Mouse (Mus musculus): Measurements from ENCODE around the gene Mrps12. TPM values are rescaled to one million over a fixed set of nuclear protein-coding genes. Genes with fewer than 3 reads are reported as not detected.
"Not testable (repeated sequence)": the region's sequence is repeated elsewhere in the genome, so short reads cannot be mapped to it uniquely, and the experiment has no call there.

Mrps12 gene
- polyA plus RNA-seq, 1 experiment, result 113 TPM

DNA sequence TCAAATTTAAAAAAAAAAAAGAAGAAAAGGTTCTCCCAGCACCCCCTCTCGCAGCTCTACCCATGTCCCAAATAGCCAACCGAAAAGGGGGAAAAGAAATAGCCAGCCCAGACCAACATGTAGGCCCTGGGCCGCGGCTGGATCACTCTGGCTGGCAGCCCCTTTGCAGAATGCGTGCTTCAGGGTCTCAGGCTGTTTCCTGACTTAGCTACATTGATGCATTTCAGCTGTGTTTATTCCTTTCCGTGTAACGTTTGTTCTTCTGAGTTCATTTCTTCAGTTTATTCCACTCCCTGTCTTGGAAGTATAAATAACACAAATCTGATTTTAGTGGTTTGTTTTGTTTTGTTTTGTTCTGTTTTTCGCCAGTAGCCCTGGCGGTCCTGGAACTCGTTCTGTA, 23.9 kb downstream of the Mrps12 start:
- peaks cover 3% of the 10 kb centered on the region; the same call in 1 of the 2 replicates for H3K4me1 ChIP-seq (ENCODE audit: control insufficient read depth, insufficient read depth, low read length)
- TF ChIP-seq CTCF (IDR thresholded peaks at IDR 0.05; ENCODE audit: borderline replicate concordance, insufficient read depth, low read depth, low read length) (no peak), POLR2A (IDR thresholded peaks at IDR 0.05; ENCODE audit: borderline replicate concordance, insufficient read depth, low read length) (no peak)
- H3K27me3 ChIP-seq (ENCODE audit: control insufficient read depth, insufficient read depth, low read length), result no peaks in the 10 kb centered on the region
- DNase-seq, result no peak
- H3K4me3 ChIP-seq (replicated peaks; ENCODE audit: insufficient read depth, low read depth, low read length), result no peak overlapping the region
- H3K27ac ChIP-seq (ENCODE audit: insufficient read depth, low read length), result no peak overlapping the region
- WGBS, result 93% methylated on average over 10 of the region's 10 CpGs

DNA sequence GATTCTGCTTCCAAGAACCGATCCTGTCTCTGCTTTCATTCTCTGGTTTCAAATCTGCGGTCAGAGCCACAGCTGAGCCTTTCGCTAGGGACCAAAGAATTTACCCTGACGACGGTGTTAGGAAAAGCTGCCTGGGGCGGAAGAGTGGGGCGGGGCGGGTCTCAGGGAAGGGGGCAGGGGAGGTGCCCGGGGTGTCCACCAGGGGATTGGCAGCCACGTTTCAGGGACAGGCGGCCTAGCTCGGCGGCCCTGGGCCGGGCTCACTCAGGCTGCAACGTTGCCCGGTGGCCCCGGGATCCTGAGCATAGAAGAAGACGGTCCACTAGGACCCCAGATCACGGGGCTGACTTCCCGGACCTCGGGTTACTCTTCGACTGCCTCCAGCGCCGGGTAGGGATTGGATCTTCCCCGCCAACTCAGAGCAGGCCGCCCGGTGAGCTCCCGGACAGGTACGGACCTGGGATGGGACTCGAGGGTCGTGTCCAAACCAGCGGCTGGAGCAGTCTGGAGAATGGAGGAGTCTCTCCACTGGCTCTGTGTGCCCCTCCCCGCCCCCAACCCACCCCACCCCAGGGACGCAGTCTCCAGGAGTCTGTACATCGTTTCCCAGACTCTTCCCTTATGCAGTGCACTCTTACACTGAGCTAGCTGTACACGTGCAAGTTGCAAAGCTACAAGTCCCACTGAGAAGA, 24.9 kb downstream of the Mrps12 start, which contains the start of gene Fbxo17:
Gene Fbxo17, plus strand, starts transcription at position 215 of the 692 bp plus-strand sequence.
- no peak within 1 kb of the TSS for H3K27ac ChIP-seq (ENCODE audit: insufficient read depth, low read length)

DNA sequence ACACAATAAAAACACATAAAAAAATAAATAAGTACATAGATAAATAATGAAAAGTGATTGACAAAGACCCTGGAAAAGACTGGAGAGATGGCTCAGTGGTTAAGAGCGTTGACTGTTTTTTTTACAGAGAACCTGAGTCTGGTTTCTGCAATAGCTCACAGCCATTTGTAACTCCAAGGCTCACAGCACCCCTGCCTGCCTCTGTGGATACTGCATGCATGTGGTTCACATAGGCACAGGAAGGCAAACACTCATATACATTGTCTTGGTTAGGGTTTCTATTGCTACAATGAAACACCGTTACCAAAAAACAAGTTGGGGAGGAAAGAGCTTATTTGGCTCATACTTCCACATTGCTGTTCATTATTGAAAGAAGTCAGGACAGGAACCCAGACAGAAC, 26.0 kb downstream of the Mrps12 start:
- TF ChIP-seq CTCF (IDR thresholded peaks at IDR 0.05; ENCODE audit: borderline replicate concordance, insufficient read depth, low read depth, low read length) (no peak), POLR2A (IDR thresholded peaks at IDR 0.05; ENCODE audit: borderline replicate concordance, insufficient read depth, low read length) (no peak)
- 98% methylated on average over 2 of the region's 2 CpGs for WGBS
- DNase-seq, result no peak
- no peak overlapping the region for H3K4me3 ChIP-seq (replicated peaks; ENCODE audit: insufficient read depth, low read depth, low read length)
- H3K4me1 ChIP-seq (ENCODE audit: control insufficient read depth, insufficient read depth, low read length), result no peaks in the 10 kb centered on the region
- no peaks in the 10 kb centered on the region for H3K27me3 ChIP-seq (ENCODE audit: control insufficient read depth, insufficient read depth, low read length)
- no peak overlapping the region for H3K27ac ChIP-seq (ENCODE audit: insufficient read depth, low read length)

More for the DNA sequence above, 24.9 kb downstream of the Mrps12 start, which contains the start of gene Fbxo17:
- Histone ChIP-seq H3K27me3 (ENCODE audit: control insufficient read depth, insufficient read depth, low read length) (no peaks in the 10 kb centered on the region), H3K4me3 (replicated peaks; ENCODE audit: insufficient read depth, low read depth, low read length) (peak within 1 kb of the TSS; percentile 60), H3K4me1 (ENCODE audit: control insufficient read depth, insufficient read depth, low read length) (peaks cover 3% of the 10 kb centered on the region; the same call in 1 of the 2 replicates)
- WGBS, result 3% methylated on average over 36 of the region's 36 CpGs
- DNase-seq, result peak; percentile 50 to 67
- TF ChIP-seq CTCF (IDR thresholded peaks at IDR 0.05; ENCODE audit: borderline replicate concordance, insufficient read depth, low read depth, low read length) (no peak), POLR2A (IDR thresholded peaks at IDR 0.05; ENCODE audit: borderline replicate concordance, insufficient read depth, low read length) (no peak)

- H3K27ac ChIP-seq (ENCODE audit: insufficient read depth, low read length), result no peak overlapping the region
- no peak for DNase-seq
- TF ChIP-seq CTCF (IDR thresholded peaks at IDR 0.05; ENCODE audit: borderline replicate concordance, insufficient read depth, low read depth, low read length) (no peak), POLR2A (IDR thresholded peaks at IDR 0.05; ENCODE audit: borderline replicate concordance, insufficient read depth, low read length) (no peak)
- 91% methylated on average over 5 of the region's 5 CpGs for WGBS
- H3K4me1 ChIP-seq (ENCODE audit: control insufficient read depth, insufficient read depth, low read length), result no peaks in the 10 kb centered on the region
- H3K4me3 ChIP-seq (replicated peaks; ENCODE audit: insufficient read depth, low read depth, low read length), result no peak overlapping the region
- no peaks in the 10 kb centered on the region; the same call in 1 of the 2 replicates for H3K27me3 ChIP-seq (ENCODE audit: control insufficient read depth, insufficient read depth, low read length)
Measured at GRCm38 (mm10) chr7:28714667-28715066, 27.0 kb downstream of the Mrps12 start.

DNA sequence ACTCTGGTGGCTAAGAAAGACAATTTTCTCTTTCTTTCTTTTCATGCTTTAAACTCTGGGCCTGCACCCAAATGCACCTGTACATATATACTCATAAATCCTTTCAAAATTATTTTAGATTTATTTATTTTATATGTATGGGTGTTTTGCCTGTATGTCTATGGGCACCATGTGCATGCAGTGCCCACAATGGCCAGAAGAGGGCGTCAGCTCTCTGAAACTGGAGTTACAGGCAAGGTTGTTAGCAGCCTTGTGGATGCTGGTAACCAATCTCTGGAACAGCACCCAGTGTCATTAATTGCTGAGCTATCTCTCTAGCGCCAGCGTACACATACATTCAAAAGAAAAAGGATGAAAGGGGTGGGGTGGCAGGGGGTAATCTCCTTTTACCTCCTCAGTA, 30.7 kb downstream of the Mrps12 start:
- no peak overlapping the region for H3K4me3 ChIP-seq (replicated peaks; ENCODE audit: insufficient read depth, low read depth, low read length)
- WGBS, result 66% methylated on average over 3 of the region's 3 CpGs
- TF ChIP-seq CTCF (IDR thresholded peaks at IDR 0.05; ENCODE audit: borderline replicate concordance, insufficient read depth, low read depth, low read length), result no peak
- no peak for TF ChIP-seq POLR2A (IDR thresholded peaks at IDR 0.05; ENCODE audit: borderline replicate concordance, insufficient read depth, low read length)
- no peak overlapping the region for H3K27ac ChIP-seq (ENCODE audit: insufficient read depth, low read length)
- no peaks in the 10 kb centered on the region; the same call in 1 of the 2 replicates for H3K27me3 ChIP-seq (ENCODE audit: control insufficient read depth, insufficient read depth, low read length)
- no peaks in the 10 kb centered on the region for H3K4me1 ChIP-seq (ENCODE audit: control insufficient read depth, insufficient read depth, low read length)
- DNase-seq, result no peak

GRCm38 (mm10) chr7:28709454-28709853, 32.2 kb downstream of the Mrps12 start:
- no peak overlapping the region for H3K4me3 ChIP-seq (replicated peaks; ENCODE audit: insufficient read depth, low read depth, low read length)
- TF ChIP-seq POLR2A (IDR thresholded peaks at IDR 0.05; ENCODE audit: borderline replicate concordance, insufficient read depth, low read length), result no peak
- TF ChIP-seq CTCF (IDR thresholded peaks at IDR 0.05; ENCODE audit: borderline replicate concordance, insufficient read depth, low read depth, low read length), result no peak

DNA sequence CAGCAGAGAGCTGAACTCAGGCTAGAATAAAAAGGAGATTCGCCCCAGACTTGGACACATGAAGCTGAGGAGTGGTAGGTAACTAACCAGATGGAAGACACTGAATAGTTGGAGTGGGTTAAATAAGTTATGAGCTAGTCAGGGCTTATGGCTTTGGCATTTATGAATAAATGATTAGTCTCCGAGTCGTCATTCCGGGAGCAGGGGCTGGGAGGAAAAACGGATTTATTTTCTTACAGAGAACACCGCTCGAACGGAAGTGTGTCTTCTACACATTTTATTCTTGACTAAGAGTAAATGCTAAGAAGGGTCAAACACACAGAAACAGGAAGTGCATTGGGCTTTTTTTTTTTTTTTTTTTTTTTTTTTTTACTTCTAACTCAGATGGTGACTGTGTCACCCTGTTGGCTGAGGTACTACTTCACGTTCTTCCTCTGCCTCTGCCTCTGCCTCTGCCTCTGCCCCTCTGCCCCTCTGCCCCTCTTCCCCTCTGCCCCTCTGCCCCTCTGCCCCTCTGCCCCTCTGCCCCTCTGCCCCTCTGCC, 38.9 kb downstream of the Mrps12 start:
- no peaks in the 10 kb centered on the region for H3K27me3 ChIP-seq (ENCODE audit: control insufficient read depth, insufficient read depth, low read length)
- TF ChIP-seq POLR2A (IDR thresholded peaks at IDR 0.05; ENCODE audit: borderline replicate concordance, insufficient read depth, low read length) (no peak), CTCF (IDR thresholded peaks at IDR 0.05; ENCODE audit: borderline replicate concordance, insufficient read depth, low read depth, low read length) (no peak)
- WGBS, result 77% methylated on average over 9 of the region's 9 CpGs
- H3K4me1 ChIP-seq (ENCODE audit: control insufficient read depth, insufficient read depth, low read length), result no peaks in the 10 kb centered on the region
- no peak overlapping the region for H3K4me3 ChIP-seq (replicated peaks; ENCODE audit: insufficient read depth, low read depth, low read length)
- no peak for DNase-seq
- no peak overlapping the region for H3K27ac ChIP-seq (ENCODE audit: insufficient read depth, low read length)

More at GRCm38 (mm10) chr7:28709454-28709853, 32.2 kb downstream of the Mrps12 start:
- DNase-seq, result no peak
- H3K4me1 ChIP-seq (ENCODE audit: control insufficient read depth, insufficient read depth, low read length), result no peaks in the 10 kb centered on the region
- H3K27me3 ChIP-seq (ENCODE audit: control insufficient read depth, insufficient read depth, low read length), result no peaks in the 10 kb centered on the region; the same call in 1 of the 2 replicates
- no peak overlapping the region for H3K27ac ChIP-seq (ENCODE audit: insufficient read depth, low read length)

DNA sequence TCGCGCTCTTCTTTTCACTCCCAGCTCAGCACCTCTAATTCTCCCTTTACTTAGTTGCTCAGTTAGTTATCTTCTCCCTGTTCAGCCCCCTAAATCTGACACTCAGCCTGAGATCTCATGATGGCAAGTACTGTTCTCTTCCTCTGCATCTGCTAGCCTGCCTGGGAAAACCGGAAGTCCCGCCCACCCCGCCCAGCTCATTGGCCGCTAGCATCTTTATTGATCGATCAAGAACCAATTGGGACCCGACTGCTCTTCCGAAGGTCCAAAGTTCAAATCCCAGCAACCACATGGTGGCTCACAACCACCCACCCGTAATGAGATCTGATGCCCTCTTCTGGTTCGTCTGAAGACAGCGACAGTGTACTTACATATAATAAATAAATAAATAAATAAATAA, 40.3 kb downstream of the Mrps12 start:
- not testable (repeated sequence) for DNase-seq; H3K27me3 ChIP-seq (ENCODE audit: control insufficient read depth, insufficient read depth, low read length); H3K4me1 ChIP-seq (ENCODE audit: control insufficient read depth, insufficient read depth, low read length); H3K27ac ChIP-seq (ENCODE audit: insufficient read depth, low read length); H3K4me3 ChIP-seq (replicated peaks; ENCODE audit: insufficient read depth, low read depth, low read length)
- WGBS, result 95% methylated on average over 12 of the region's 12 CpGs
